Mouse (Mus musculus): Measurements from ENCODE around the gene Agbl1. TPM values are rescaled to one million over a fixed set of nuclear protein-coding genes. Genes with fewer than 3 reads are reported as not detected.
"Not testable (repeated sequence)": the region's sequence is repeated elsewhere in the genome, so short reads cannot be mapped to it uniquely, and the experiment has no call there.

Gene Agbl1
- polyA plus RNA-seq, 1 experiment from 2014 or later: not detected

DNA sequence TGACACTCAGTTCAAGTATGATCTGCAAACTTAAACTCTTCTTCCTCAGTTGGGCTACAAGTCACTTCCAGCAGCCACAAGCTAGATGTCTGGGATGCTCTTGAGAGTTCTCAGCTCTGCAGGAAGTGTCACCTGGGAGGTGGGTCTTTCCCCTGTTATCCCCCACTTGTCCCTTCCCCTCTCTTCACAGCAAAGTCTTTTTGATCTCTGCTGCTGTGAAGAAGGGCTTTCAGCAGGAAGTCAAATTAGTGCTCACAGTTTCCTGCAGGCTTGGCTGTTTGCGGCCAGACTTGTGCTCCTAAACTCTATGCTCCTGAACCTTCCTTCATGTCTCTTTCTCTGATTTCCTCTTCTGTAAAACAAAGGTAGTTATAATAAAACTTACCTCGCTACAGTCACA lies 806 bp upstream of the Agbl1 start:
- TF ChIP-seq CTCF (IDR thresholded peaks at IDR 0.05; ENCODE audit: low read depth): no peak
- DNase-seq (ENCODE audit: low spot score) (no peak), ATAC-seq (replicated peaks; ENCODE audit: low FRiP score, low read depth) (no peak)
- Histone ChIP-seq H3K27ac (no peak overlapping the region), H3K4me2 (ENCODE audit: low read length) (no peak overlapping the region), H3K27me3 (ENCODE audit: insufficient read depth, low read length) (no peaks in the 10 kb centered on the region), H3K9me3 (replicated peaks; ENCODE audit: low read length) (no peaks in the 10 kb centered on the region), H3K4me3 (replicated peaks; ENCODE audit: low read depth, low read length) (no peak overlapping the region), H3K36me3 (ENCODE audit: insufficient read depth, low read length) (no peaks in the 10 kb centered on the region), H3K4me1 (replicated peaks; ENCODE audit: insufficient read depth, low read length) (no peaks in the 10 kb centered on the region), H3K9ac (ENCODE audit: low read depth, low read length) (no peak overlapping the region)
- 18% methylated on average over 2 of the region's 2 CpGs for WGBS

DNA sequence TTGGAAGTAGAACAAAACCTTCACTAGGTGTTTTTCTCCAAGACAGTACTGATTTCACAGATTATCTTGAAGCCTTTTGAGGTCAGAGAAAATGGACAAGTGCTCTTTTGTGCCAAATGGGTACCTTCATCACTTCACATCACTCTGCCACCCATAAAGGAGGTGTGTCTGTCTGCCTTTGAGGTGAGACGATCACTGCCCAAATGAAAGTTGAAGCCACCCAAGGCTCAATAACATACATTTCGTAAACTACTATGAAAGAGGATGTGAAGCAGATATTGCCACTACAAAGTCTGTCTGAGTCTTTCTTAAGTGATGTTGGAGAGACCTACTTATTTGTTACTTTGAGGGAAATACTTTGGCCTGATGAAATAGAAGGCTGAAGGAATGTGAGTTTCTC lies 4.6 kb downstream of the Agbl1 start:
- Histone ChIP-seq H3K4me3 (replicated peaks; ENCODE audit: low read depth, low read length) (no peak overlapping the region), H3K9me3 (replicated peaks; ENCODE audit: low read length) (no peaks in the 10 kb centered on the region), H3K27ac (no peak overlapping the region), H3K9ac (ENCODE audit: low read depth, low read length) (no peak overlapping the region), H3K4me1 (replicated peaks; ENCODE audit: insufficient read depth, low read length) (no peaks in the 10 kb centered on the region), H3K4me2 (ENCODE audit: low read length) (no peak overlapping the region), H3K27me3 (ENCODE audit: insufficient read depth, low read length) (no peaks in the 10 kb centered on the region), H3K36me3 (ENCODE audit: insufficient read depth, low read length) (no peaks in the 10 kb centered on the region)
- WGBS: 46% methylated on average over 2 of the region's 2 CpGs
- no peak for DNase-seq (ENCODE audit: low spot score)
- ATAC-seq (replicated peaks; ENCODE audit: low FRiP score, low read depth): no peak
- TF ChIP-seq CTCF (IDR thresholded peaks at IDR 0.05; ENCODE audit: low read depth): no peak

DNA sequence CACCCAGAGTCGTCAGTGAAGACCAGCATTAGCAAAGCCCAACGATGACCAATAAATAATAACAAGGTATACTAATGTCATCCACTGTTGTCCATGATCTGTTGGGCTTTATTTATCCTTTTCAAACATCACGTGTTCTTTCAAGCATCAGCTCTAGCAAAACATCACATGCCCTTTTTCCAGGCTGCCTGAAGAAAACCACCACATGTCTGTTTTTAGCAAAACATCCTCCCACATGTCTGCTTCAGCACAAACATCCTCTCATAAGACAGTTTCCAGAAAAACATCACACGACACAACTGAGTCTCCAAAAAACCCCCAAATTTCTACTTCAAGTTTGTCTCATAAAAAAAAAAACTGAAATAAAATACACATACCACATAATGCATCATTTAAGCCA lies 7.8 kb downstream of the Agbl1 start:
- H3K9ac ChIP-seq (ENCODE audit: low read depth, low read length): no peak overlapping the region
- no peak for ATAC-seq (replicated peaks; ENCODE audit: low FRiP score, low read depth)
- no peaks in the 10 kb centered on the region for H3K27me3 ChIP-seq (ENCODE audit: insufficient read depth, low read length)
- no peak for TF ChIP-seq CTCF (IDR thresholded peaks at IDR 0.05; ENCODE audit: low read depth)
- H3K27ac ChIP-seq: no peak overlapping the region
- whole genome bisulfite sequencing: 61% methylated on average over 4 of the region's 4 CpGs
- no peaks in the 10 kb centered on the region for H3K4me1 ChIP-seq (replicated peaks; ENCODE audit: insufficient read depth, low read length)
- no peak for DNase-seq (ENCODE audit: low spot score)
- H3K4me2 ChIP-seq (ENCODE audit: low read length): no peak overlapping the region
- H3K9me3 ChIP-seq (replicated peaks; ENCODE audit: low read length): no peaks in the 10 kb centered on the region
- no peaks in the 10 kb centered on the region for H3K36me3 ChIP-seq (ENCODE audit: insufficient read depth, low read length)
- no peak overlapping the region for H3K4me3 ChIP-seq (replicated peaks; ENCODE audit: low read depth, low read length)

DNA sequence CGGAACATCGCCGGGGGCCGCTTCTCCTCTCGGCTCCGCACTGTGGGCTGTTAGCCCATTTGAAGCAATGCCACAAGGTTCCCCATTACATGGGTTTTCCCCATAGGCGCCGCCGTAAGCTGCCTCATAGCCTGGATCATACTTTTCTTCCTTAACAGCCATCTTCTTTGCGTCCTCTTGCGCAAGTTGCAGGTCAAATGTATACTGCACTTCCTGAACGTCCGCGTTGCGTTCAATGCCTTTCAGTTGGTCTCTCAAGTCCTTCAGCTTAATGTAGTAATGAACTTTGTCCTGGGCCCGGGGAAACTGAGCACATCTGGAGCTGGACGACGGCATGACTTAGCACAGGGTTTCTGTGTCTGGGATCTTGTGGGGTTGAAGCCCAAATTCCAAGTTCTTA lies 15.2 kb downstream of the Agbl1 start:
- not testable (repeated sequence) for H3K27ac ChIP-seq; ATAC-seq (replicated peaks; ENCODE audit: low FRiP score, low read depth); H3K27me3 ChIP-seq (ENCODE audit: insufficient read depth, low read length); H3K4me3 ChIP-seq (replicated peaks; ENCODE audit: low read depth, low read length); H3K9me3 ChIP-seq (replicated peaks; ENCODE audit: low read length); H3K36me3 ChIP-seq (ENCODE audit: insufficient read depth, low read length); H3K4me2 ChIP-seq (ENCODE audit: low read length); H3K4me1 ChIP-seq (replicated peaks; ENCODE audit: insufficient read depth, low read length); DNase-seq (ENCODE audit: low spot score); H3K9ac ChIP-seq (ENCODE audit: low read depth, low read length)
- 91% methylated on average over 15 of the region's 18 CpGs for WGBS

DNA sequence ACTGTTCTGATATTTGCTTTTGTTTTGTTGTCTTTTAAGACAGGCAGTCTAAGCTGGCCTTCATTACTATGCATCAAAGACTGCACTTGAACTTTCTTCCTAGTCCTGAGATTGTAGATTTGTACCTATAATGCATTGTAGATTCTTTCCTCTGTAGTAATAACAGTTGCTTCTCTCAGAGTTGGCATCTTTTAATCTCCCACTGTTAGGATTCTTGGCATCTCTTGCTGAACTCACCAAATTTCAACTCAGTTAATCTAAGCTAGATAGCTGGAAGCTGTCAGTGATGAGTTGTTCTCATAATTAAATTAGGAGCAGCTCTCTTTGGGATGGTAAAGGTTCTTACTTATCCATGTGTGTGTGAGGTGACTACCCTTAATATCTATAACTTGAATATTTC lies 45.4 kb downstream of the Agbl1 start:
- DNase-seq (ENCODE audit: low spot score) (no peak), ATAC-seq (replicated peaks; ENCODE audit: low FRiP score, low read depth) (no peak)

DNA sequence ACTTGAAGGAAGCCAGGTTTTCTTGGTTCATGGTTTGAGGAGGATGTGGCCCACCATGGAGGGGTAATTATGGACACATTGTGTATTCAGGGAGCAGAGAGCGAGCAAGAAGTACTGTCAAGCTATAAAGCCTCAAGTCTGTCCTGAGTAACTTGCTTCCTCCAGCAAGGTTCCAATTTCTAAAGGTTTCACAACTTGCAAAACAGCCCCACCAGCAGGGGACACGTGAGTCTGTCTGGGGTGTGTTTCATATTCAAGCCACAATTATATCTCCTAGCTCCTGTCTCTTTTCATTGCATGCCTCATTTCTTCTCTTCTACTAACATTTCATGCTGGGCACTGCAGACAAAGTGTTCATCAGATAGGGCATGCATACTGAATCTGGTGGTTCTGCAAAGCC lies 53.1 kb downstream of the Agbl1 start:
- Histone ChIP-seq H3K4me3 (replicated peaks; ENCODE audit: low read depth, low read length) (no peak overlapping the region), H3K4me1 (replicated peaks; ENCODE audit: insufficient read depth, low read length) (no peaks in the 10 kb centered on the region), H3K27ac (no peak overlapping the region), H3K9ac (ENCODE audit: low read depth, low read length) (no peak overlapping the region), H3K27me3 (ENCODE audit: insufficient read depth, low read length) (no peaks in the 10 kb centered on the region), H3K4me2 (ENCODE audit: low read length) (no peak overlapping the region), H3K36me3 (ENCODE audit: insufficient read depth, low read length) (no peaks in the 10 kb centered on the region), H3K9me3 (replicated peaks; ENCODE audit: low read length) (no peaks in the 10 kb centered on the region)
- DNase-seq (ENCODE audit: low spot score) (no peak), ATAC-seq (replicated peaks; ENCODE audit: low FRiP score, low read depth) (no peak)
- TF ChIP-seq CTCF (IDR thresholded peaks at IDR 0.05; ENCODE audit: low read depth): no peak
- 48% methylated on average over 2 of the region's 2 CpGs for WGBS

More for the DNA sequence above, 45.4 kb downstream of the Agbl1 start:
- no peak for TF ChIP-seq CTCF (IDR thresholded peaks at IDR 0.05; ENCODE audit: low read depth)
- no peak overlapping the region for H3K4me3 ChIP-seq (replicated peaks; ENCODE audit: low read depth, low read length)
- no peaks in the 10 kb centered on the region for H3K9me3 ChIP-seq (replicated peaks; ENCODE audit: low read length)
- no peak overlapping the region for H3K9ac ChIP-seq (ENCODE audit: low read depth, low read length)
- H3K4me2 ChIP-seq (ENCODE audit: low read length): no peak overlapping the region
- no peak overlapping the region for H3K27ac ChIP-seq
- H3K4me1 ChIP-seq (replicated peaks; ENCODE audit: insufficient read depth, low read length): no peaks in the 10 kb centered on the region
- H3K36me3 ChIP-seq (ENCODE audit: insufficient read depth, low read length): no peaks in the 10 kb centered on the region
- no peaks in the 10 kb centered on the region for H3K27me3 ChIP-seq (ENCODE audit: insufficient read depth, low read length)

DNA sequence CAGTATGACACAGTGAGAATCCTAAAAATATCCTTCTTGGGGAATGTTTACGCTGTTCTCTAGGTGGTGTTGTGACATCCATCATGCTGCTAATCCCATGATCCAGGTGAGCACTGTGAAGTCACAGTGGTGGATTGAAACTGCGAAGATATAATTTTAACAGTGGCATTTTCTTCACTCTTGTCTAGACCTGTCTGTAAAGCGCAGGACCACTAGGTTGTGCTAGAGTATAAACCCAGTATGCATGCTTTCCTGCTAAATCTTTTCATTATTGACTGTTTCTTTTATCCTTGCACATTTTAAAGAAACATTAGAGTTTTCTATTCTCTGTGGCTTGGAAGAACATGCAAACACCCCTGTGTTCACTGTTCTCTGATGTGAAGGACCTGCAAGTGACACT lies 57.8 kb downstream of the Agbl1 start:
- DNase-seq (ENCODE audit: low spot score) (peak; percentile 50), ATAC-seq (replicated peaks; ENCODE audit: low FRiP score, low read depth) (no peak)

More for the DNA sequence above, 57.8 kb downstream of the Agbl1 start:
- Histone ChIP-seq H3K4me2 (ENCODE audit: low read length) (no peak overlapping the region), H3K27ac (no peak overlapping the region), H3K4me1 (replicated peaks; ENCODE audit: insufficient read depth, low read length) (no peaks in the 10 kb centered on the region), H3K4me3 (replicated peaks; ENCODE audit: low read depth, low read length) (no peak overlapping the region), H3K9me3 (replicated peaks; ENCODE audit: low read length) (no peaks in the 10 kb centered on the region), H3K36me3 (ENCODE audit: insufficient read depth, low read length) (no peaks in the 10 kb centered on the region), H3K9ac (ENCODE audit: low read depth, low read length) (no peak overlapping the region), H3K27me3 (ENCODE audit: insufficient read depth, low read length) (no peaks in the 10 kb centered on the region)
- 81% methylated on average over 3 of the region's 3 CpGs for WGBS
- TF ChIP-seq CTCF (IDR thresholded peaks at IDR 0.05; ENCODE audit: low read depth): peak; percentile 69
